Mouse (Mus musculus) erythroblast, adult 5-6 weeks (primary cell): Measurements from ENCODE around the gene Plekha4. TPM values are rescaled to one million over a fixed set of nuclear protein-coding genes. Genes with fewer than 3 reads are reported as not detected.

Source experiments
- ATAC-seq: replicated peaks from 2 replicates; pipeline ENCODE4 v1.8.0; 2016; ENCODE audit warnings: moderate number of reproducible peaks, mild to moderate bottlenecking, moderate TSS enrichment, inconsistent platforms; ENCODE audit not compliant: poor library complexity, low FRiP score, severe bottlenecking
- total RNA-seq, 2 experiments: library from RNA; stranded (forward) in 1 of 2; stranded (reverse) in 1 of 2; fragments of 150-400 nt in 1 of 2; fragments of 200-764, 138-1000 nt in 1 of 2; gene quantifications; 2 replicates each; pipeline versions ENCODE4 v1.2.3 to v1.2.4; 2015 to 2017; ENCODE audit warnings: low replicate concordance in 2 of 2

Gene Plekha4
- total RNA-seq, 2 experiments from 2014 or later, result 2.8 TPM; not detected in 1

DNA sequence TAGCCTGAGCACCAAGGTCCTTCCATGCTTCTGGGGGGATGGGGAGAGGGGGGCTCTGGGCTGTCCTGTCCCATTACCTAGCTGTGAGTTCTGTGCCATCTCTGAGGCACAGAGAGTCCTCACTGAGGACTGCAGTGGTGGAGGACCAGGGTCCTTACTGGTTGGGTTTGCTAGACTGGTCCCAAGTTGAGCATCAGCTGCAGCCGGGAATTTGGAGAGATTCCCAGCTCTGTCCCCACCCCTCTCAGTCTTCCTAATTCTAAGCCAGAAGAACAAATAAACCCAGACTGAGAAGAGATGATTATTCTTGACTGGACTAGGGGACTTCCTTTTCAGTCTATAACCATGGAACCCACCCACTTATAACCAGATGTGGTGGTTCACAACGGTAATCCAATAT is 4.5 kb downstream of the Plekha4 start:
- no peak for ATAC-seq

DNA sequence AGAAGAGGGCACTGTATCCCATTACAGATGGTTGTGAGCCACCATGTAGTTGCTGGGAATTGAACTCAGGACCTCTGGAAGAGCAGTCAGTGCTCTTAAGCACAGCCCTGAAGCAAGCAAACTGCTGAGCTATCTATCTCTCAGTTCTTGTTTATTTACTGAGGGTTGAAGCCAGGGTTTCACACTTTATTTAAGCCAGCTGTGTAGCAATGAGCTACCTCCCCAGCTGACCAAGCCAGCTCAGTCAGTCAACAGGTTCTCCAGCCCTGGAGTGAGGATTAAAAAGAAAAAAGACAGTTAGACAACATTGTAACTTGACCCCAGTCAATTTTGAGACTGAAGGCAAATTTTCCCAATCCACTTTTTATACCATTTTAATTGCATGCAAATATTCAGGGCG is 9.5 kb downstream of the Plekha4 start:
- no peak for ATAC-seq

DNA sequence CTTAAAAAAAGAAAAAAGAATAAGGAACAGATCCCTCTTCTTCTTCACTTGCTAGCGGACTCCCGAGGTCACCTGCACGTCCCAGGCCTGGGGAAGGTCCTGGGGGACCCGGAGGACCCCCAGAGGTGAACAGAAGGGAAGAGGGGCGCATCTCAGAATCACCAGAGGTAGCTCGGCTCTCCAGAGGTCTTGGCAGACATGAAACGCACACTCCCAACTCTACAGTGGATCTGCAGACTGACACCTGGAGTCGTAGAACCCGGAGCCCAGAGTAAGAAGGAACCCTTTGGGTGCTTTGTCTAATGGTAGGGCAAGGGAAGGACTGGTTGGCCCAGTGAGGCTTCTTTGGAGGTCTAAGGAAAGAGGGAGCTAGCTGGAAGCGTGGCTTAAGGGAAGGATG is 11.5 kb downstream of the Plekha4 start:
- no peak for ATAC-seq

DNA sequence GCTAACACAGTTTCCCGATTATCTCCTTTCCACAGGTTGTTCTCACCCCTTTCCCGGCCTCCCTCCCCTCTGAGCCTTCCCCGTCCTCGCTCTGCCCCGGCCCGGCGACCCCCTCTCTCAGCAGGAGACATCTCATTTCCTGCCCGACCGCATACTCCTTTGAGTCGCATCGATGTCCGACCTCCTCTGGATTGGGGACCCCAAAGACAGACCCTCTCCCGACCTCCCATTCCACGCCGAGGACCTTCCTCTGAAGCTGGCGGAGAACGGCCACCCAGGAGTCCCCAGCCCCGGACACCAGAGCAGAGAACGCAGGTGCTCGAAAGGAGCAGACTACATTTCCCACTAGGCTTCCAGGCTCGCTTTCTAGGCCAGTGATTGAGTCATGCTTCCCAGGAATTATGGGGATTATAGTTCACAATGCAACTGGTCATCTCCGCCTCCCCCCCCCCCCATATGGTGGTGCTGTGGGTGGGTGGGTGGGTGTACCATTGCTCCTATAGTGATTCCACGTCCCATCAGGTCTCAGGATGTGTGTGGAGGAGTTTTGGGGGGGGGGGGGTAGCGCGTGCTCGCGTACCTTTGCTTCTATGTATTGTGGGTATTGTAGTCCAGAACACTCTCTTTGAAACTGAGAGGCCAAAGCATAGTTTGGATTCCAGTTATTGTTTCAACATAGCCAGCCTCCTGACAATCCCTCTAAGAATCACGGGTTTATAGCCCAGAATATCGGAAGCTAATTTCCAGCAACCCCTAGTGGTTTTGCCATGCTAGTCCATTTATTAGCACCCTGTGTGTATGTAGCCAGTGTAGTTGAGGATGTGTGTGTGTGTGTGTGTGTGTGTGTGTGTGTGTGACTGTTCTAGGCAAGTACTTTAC is 12.3 kb downstream of the Plekha4 start:
- ATAC-seq, result no peak

DNA sequence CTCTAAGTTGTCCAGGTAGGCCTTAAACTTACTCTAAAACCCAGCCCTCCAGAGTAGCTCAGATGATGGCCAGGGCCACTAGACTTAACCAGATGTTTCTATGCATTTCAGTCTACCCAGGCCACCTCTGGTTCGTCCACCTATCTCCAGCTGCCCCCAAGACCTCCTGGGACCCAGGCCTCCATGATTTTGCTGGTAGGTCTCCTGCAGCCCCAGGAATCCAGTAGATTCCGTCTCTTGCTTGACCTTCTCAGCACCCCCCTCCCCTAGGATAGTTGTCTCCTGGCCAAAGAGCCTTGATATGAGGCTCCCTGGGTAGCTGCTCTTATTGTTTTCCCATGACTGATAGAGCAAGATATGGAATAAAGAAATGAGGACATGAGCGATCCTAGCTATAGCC is 13.0 kb downstream of the Plekha4 start:
- no peak for ATAC-seq

DNA sequence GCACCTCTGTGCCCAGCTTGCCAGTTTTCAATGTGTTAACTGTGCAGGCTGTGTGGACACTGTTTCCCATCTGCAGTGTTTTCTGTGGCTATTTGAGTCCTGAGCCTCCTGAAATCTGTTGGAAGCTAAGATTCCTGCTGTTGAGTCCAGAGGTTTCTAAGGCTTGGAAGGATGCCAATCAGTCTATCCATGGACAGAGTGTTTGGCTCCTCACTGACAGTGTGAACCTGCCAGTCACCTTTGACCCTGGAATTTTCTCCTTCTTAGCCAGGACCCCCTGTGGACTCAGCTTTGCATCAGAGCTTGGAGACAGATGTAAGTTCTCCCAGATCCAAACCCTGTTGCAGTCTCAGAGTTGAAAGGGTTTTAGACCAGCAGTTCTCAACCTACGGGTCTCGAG is 14.1 kb downstream of the Plekha4 start:
- ATAC-seq, result no peak

DNA sequence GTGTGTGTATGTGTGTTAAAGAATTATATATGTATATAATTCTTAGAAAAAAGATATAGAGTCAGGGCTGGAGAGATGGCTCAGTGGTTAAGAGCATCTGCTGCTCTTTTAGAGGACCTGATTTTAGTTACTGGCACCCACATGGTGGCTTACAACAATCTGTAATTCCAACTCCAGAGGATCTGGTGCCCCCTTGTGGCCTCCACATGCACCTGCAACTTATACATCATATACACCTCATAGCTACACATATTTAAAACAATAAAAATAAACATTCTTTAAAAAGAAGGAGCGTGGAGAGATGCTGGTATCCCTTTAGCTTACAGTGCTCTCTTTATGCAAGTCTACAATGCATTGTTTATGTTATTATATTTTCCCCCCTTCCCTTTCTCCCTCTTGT is 18.4 kb downstream of the Plekha4 start:
- ATAC-seq, result no peak

DNA sequence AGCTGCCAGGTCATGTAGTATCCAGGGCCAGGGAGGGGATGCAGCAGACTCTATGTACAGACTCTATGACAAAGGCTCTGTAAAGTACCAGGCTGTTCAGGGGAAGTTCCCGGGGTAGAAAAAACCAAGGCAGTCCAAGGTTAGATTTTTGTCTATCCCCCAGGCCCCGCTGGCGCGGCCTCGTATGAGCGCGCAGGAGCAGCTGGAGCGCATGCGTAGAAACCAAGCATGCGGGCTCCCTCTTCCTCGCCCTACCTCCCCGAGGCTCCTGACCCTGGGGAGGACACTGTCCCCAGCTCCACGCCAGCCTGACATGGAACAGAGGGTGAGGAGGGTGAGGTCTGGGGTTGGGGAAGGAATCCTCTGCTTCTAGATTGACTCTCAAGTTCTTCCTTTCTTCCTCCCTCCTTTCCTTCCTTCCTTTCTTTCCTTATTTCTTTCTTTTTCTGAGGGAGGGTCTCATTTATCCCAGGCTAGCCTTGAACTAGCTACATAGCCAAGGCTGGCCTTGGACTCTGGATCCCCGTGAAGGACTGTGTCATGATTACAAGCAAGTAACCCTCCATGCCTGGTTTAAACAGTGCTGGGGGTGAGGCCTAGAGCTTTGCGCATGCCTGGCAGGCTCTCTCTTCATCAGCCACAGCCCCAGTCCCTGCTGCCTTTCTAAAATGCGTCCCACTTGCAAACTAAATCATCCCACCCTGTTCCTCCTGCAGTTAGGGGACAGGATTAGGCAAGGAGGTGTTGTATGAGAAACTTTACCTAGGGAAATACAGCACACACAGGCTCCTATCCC is 23.7 kb downstream of the Plekha4 start:
- ATAC-seq, result no peak

DNA sequence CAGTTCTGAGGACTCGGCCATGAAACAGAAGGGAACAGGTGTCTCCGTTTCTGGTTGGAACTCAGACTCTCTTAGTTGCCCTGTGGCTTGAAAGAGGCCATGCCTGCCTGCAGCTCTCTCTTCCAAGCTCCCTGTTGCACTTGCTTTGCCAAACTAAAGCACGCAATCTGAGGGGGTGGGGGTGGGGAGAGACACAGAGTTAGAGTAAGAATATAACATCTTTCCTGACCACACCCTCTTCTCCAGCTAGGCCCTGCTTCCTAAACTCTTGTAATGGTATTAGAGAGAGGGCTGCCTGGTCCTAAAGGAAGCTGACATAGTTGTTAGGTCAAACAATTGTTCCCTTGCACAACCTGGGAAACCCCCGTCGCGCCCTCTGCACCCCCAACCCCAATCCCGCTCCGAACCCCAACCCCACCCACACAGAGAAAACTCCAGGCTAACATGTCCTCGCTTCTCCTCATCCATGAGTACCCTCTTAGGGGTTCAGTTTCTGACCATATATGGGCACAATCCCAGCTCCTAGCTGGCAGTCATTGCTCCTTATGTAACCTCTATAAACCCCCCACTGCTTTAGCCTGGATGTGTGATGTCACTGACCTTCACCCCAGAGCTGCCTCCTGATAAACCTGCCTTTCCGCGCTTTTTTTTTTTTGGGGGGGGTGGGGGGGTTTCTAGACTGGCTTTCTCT is 24.8 kb downstream of the Plekha4 start:
- no peak for ATAC-seq

DNA sequence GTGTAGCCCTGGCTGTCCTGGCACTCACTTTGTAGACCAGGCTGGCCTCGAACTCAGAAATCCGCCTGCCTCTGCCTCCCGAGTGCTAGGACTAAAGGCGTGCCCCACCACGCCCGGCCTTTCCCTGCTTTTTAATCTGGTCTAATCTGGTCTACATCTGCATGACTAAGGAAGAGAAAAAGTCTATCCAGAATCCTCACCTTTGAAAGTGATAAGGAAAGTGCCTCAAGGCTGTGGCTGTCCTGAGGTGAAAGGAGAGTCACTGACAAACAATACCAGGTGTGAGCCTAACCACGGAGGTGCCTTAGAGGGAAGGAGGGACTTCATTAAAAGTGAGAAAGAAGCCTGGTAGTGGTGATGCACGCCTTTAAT is 25.4 kb downstream of the Plekha4 start:
- no peak for ATAC-seq

DNA sequence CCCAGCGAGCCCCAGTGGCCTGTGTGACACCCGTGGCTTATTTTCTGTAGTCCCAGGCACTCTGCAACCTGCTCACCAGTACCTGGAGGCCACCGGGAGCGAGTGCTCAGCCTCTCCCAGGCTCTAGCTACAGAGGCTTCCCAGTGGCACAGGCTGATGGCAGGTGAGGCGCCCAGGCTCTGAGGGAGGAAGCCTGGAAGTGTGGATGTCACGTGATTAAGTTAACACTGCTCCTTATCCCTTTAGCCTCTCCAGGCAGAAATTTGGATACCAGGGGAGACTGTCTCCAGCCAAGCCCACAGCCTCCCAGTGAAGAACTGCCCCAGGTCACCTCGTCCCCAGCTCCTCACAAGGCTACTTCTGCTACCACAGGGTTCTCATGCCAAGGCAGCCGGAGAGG is 27.4 kb downstream of the Plekha4 start:
- ATAC-seq, result no peak

DNA sequence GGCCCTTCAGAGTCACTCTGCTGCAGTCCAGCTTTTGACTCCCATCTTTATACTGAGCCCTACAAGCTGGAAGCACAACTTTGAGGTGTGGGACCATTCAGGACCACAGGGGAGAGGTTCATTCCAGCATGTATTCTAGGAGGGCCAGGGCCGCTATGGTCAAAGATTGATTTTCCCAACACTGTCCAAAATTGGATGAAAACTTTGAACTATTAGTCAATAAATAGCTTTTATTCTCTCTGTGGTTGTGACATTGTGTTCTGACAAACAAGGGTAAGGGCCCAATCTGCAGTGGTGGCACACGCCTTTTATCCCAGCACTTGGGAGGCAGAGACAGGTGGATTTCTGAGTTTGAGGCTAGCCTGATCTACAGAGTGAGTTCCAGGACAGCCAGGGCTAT is 27.9 kb downstream of the Plekha4 start:
- no peak for ATAC-seq

DNA sequence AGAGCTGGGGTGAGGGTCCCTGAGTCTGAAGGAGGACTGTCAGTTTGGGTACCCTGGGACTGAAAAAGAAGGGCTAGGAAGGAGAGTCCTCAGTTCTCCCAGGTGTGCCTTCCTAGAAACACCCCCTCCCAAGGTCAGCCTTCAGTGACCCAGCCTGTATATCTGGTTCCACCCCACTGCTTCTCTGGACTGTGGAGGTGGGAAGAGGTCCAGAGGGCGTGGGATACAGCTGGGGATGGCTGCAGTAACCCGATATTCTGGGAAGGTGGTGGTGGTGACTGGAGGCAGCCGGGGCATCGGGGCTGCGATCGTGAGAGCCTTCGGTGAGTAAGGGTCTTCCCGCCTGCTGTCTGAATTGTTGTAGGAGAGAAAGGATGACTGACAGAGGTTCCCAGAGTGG is 28.6 kb downstream of the Plekha4 start, which contains the start of gene Hsd17b14:
Gene Hsd17b14, plus strand, starts transcription at position 150 of the 400 bp plus-strand sequence.
- no peak for ATAC-seq

DNA sequence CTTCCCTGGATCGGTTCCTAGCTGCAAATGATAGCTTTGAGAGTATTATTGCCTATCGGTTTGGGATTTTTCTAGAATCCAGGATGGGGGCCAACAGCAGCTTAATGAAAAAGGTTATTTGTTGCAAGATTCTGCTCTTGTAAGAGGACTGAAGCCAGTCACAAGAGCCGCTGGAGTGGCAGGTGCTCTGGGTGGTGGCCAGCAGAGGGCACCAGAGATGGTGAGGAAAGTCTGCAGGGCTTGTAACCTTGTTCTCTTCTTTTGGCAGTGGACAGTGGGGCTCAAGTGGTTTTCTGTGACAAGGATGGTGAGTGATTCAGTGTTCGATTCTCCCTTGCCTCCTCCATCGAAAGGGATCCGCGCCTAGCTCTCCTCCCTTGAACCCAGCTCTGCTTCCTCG is 29.7 kb downstream of the Plekha4 start:
- peak; percentile 84 for ATAC-seq

DNA sequence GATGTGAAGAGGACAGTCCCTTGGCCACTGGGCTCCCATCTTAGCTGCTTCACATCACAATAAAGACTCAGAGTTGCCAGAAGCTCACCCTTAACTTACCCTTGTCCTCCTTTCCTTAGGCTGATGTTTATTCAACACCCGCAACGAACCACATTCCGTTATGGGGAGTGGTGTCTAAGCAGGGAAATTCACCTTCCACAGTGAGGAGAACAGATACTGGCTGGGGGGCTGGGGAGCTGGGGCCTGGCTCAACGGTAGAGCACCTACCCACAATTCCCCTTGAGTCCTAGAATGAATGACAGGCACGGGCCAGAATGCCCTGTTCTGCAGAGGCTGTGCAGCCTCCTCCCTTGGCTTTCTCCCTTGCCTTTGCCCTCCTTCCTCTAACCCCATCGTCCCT is 32.8 kb downstream of the Plekha4 start:
- no peak for ATAC-seq

DNA sequence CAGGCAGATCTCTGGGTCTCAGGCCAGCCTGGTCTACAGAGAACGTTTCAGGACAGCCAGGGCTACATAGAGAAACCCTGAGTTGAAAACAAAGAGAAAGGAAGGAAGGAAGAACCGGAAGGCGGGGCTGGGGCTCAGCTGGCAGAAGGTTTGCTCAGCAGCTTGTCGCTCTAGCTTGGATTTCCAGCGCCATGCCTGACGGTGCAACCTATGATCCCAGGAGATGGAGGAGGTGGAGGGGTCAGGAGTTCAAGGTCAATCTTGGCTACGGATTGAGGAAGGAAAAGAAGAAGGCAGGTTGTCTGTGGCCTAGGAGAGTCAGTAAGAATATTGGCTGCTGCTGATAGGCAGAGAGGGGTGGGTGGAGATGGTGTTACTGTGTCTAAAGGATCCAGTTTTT is 34.1 kb downstream of the Plekha4 start:
- no peak for ATAC-seq

DNA sequence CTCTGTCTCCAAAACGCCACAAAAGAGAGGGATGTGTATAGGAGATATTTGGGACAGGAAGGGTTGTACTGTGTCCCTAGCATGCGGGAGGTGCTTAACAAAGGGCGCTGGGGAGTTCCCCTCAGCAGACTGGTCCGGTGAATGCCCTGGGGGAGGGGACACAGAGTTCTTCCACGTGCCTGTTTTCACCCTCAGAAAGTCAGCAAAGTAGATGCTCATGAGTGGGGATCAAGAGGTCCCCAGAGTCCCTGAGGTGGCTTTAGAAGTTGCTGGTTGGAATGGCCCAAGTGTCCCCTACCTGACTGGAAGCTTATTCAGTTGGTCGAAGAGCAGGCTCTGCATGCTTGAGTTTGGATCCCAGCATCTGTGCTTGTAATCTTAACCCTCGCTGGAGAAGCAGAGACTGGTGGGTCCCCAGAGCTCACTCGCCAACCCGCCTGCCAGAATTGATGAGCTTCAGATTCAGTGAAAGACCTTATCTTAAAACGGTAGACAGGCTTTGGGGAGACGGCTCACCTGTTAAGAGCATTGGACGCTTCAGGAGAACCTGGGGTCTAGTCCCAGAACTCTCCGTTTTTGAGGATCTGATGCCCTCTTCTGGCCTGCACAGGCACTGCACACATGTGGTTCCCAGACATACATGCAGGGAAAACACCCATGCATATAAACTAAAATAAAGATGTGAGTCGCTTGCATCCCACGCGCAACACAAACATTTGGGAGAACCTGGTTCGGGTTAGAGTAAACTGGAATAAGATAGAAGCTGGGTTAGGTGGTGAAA is 34.9 kb downstream of the Plekha4 start:
- peak; percentile 80 for ATAC-seq

DNA sequence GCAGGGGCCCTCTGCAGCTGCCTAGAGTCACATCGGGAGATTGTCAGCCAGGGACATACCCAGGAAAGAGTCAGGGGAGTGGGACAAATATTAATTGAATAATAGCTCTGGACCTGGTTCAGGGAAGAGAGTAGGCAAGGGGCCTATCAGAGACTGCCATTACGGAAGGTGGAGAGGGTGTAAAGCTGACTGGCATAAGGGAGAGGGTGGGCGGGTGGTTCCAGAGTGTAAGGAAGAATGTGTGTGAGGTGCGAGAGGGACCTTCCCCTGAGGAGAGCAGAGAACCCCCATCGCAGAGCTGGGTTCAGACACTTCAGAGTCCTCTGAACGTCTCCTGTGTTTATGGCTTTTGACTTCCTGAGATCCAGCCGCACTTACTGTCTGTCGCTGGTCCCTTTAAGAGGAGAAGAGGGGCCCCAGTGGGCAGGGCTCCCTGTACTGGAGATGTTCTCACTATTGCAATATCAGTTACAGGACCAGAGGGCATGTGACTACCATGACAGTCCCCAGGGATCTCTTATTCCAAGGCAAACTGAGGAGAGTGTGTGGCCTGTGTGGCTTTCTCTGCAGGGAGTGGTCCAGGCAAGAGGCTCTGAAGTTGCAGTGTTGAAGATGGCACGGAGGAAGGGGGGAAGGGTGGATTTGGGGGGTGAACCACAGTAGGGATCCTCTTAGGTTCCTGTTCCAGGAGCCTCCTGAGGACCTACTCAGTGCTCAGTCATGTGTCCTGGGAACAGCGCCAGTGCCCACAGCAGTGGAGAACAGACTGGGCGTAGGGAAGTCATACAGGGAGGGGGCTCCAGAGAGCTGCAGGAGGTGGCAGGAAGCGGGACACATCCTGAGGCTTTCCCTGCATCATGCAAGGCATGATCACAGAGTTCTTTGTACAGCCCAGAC is 35.7 kb downstream of the Plekha4 start:
- no peak for ATAC-seq

DNA sequence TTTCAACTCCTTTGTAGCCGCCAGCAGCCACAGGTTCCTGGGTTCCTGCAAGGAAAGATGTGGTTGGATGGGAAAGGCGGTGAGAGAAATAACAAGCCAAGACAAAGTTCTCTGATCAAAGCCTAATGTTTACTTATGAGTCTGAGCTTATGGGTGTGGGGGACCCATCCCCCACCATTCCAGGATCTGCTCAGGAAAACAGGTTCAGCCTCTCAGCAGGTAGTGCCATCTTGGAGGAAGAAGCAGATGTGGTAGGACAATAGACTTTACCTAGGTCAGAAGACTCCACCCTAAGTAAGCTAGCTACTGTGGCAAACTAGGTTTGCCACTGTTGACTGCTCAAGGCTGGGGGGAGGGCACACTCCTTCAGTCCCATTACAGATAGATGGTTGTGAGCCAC is 38.7 kb downstream of the Plekha4 start:
- no peak for ATAC-seq
